Mouse (Mus musculus): ENCODE measurements around the gene Vapa. TPM values are rescaled to one million over a fixed set of nuclear protein-coding genes. Genes with fewer than 3 reads are reported as not detected.
"Not testable (repeated sequence)": the region's sequence is repeated elsewhere in the genome, so short reads cannot be mapped to it uniquely, and the experiment has no call there.

The Vapa gene
- polyA plus RNA-seq, 1 experiment from 2014 or later, result 260 TPM

- not testable (repeated sequence) for H3K36me3 ChIP-seq (replicated peaks; ENCODE audit: control insufficient read depth, insufficient read depth, low read depth, low read length); H3K4me3 ChIP-seq (ENCODE audit: low read depth, low read length); H3K9me3 ChIP-seq (replicated peaks; ENCODE audit: control insufficient read depth, low read length); H3K4me1 ChIP-seq (ENCODE audit: control insufficient read depth, insufficient read depth, low read length); H3K27ac ChIP-seq (replicated peaks; ENCODE audit: low read depth, low read length); H3K9ac ChIP-seq (replicated peaks; ENCODE audit: low read length); DNase-seq (ENCODE audit: low spot score); H3K4me2 ChIP-seq (ENCODE audit: low read depth, low read length); H3K27me3 ChIP-seq (ENCODE audit: control insufficient read depth, insufficient read depth, low read length); ATAC-seq (replicated peaks; ENCODE audit: insufficient number of reproducible peaks, low FRiP score, low TSS enrichment, low read depth)
- WGBS, result 83% methylated on average over 4 of the region's 4 CpGs
These were observed 67.1 kb downstream of the Vapa start for GRCm38 (mm10) chr17:65546221-65546620.

- WGBS, result 18% methylated on average over 26 of the region's 26 CpGs
- Histone ChIP-seq H3K9ac (replicated peaks; ENCODE audit: low read length) (no peak within 1 kb of the TSS), H3K27me3 (ENCODE audit: control insufficient read depth, insufficient read depth, low read length) (no peaks in the 10 kb centered on the region), H3K4me2 (ENCODE audit: low read depth, low read length) (peak within 1 kb of the TSS; percentile 41), H3K27ac (replicated peaks; ENCODE audit: low read depth, low read length) (no peak within 1 kb of the TSS), H3K4me1 (ENCODE audit: control insufficient read depth, insufficient read depth, low read length) (no peaks in the 10 kb centered on the region), H3K4me3 (ENCODE audit: low read depth, low read length) (peak within 1 kb of the TSS; percentile 19; the same call in 1 of the 2 replicates), H3K36me3 (replicated peaks; ENCODE audit: control insufficient read depth, insufficient read depth, low read depth, low read length) (no peaks in the 10 kb centered on the region), H3K9me3 (replicated peaks; ENCODE audit: control insufficient read depth, low read length) (no peaks in the 10 kb centered on the region)
- ATAC-seq (replicated peaks; ENCODE audit: insufficient number of reproducible peaks, low FRiP score, low TSS enrichment, low read depth), result no peak; the same call in 1 of the 2 replicates
- peak; percentile 67 for DNase-seq (ENCODE audit: low spot score)
These were observed 72.7 kb downstream of the Vapa start, which contains the start of gene Tmem232 for GRCm38 (mm10) chr17:65540441-65541272. Gene Tmem232 (minus strand): TSS chr17:65540782.

DNA sequence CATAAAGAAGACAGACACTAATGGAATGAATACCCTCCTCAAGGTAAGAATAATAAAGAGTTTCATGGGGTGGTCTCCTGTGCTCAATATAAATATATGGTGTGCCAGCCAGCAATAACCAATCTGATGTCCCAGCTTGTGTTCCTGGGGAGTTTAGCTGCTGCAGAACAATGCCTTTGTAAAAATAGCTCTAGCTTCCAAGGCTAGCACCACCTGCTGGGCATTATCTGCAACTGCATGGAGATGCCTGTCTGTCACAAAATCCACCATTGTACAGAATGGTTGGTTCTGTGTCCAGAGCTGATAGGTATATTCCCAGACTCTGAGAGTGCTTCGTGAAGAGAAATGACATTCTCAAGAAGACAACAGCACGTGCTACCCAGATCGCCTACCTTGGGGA is 77.2 kb downstream of the Vapa start:
- no peak overlapping the region for H3K27ac ChIP-seq (replicated peaks; ENCODE audit: low read depth, low read length)
- no peaks in the 10 kb centered on the region for H3K27me3 ChIP-seq (ENCODE audit: control insufficient read depth, insufficient read depth, low read length)
- DNase-seq (ENCODE audit: low spot score) (peak; percentile 78), ATAC-seq (replicated peaks; ENCODE audit: insufficient number of reproducible peaks, low FRiP score, low TSS enrichment, low read depth) (no peak)
- H3K9ac ChIP-seq (replicated peaks; ENCODE audit: low read length), result no peak overlapping the region
- no peak overlapping the region for H3K4me3 ChIP-seq (ENCODE audit: low read depth, low read length)
- WGBS, result 14% methylated on average over 3 of the region's 3 CpGs
- H3K36me3 ChIP-seq (replicated peaks; ENCODE audit: control insufficient read depth, insufficient read depth, low read depth, low read length), result no peaks in the 10 kb centered on the region
- H3K9me3 ChIP-seq (replicated peaks; ENCODE audit: control insufficient read depth, low read length), result no peaks in the 10 kb centered on the region
- H3K4me2 ChIP-seq (ENCODE audit: low read depth, low read length), result no peak overlapping the region
- no peaks in the 10 kb centered on the region for H3K4me1 ChIP-seq (ENCODE audit: control insufficient read depth, insufficient read depth, low read length)

DNA sequence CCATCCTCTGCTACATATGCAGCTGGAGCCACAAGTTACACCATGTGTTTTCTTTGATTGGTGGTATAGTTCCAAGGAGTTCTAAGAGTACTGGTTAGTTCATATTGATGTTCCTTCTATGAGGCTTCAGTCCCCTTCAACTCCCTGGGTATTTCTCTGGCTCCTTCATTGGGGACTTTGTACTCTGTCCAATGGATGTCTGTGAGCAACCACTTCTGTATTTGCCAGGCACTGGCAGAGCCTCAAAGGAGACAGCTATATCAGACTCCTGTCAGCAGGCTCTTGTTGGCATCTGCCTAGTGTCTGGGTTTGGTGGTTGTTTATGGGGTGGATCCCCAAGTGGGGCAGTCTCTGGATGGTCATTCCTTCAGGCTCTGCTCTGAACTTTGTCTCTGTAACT is 81.0 kb downstream of the Vapa start:
- not testable (repeated sequence) for H3K36me3 ChIP-seq (replicated peaks; ENCODE audit: control insufficient read depth, insufficient read depth, low read depth, low read length); H3K9me3 ChIP-seq (replicated peaks; ENCODE audit: control insufficient read depth, low read length); ATAC-seq (replicated peaks; ENCODE audit: insufficient number of reproducible peaks, low FRiP score, low TSS enrichment, low read depth); H3K27me3 ChIP-seq (ENCODE audit: control insufficient read depth, insufficient read depth, low read length); H3K4me3 ChIP-seq (ENCODE audit: low read depth, low read length); DNase-seq (ENCODE audit: low spot score); H3K27ac ChIP-seq (replicated peaks; ENCODE audit: low read depth, low read length); H3K4me1 ChIP-seq (ENCODE audit: control insufficient read depth, insufficient read depth, low read length); H3K4me2 ChIP-seq (ENCODE audit: low read depth, low read length); H3K9ac ChIP-seq (replicated peaks; ENCODE audit: low read length)

Other genes starting within 250 kb of the Vapa start
- 0.13 TPM in 1 of 2 replicates, not detected in the other for gene Tmem232, start 72.8 kb downstream of the Vapa start, polyA plus RNA-seq (2014; fragmentation: Nextera tagmentation; extraction: Ambion mirVana)
- 0.18 and 0.38 TPM in 2 replicates for gene Txndc2, start 28.6 kb upstream of the Vapa start, polyA plus RNA-seq (2014; fragmentation: Nextera tagmentation; extraction: Ambion mirVana)
- gene Rab31, start 159.2 kb upstream of the Vapa start, polyA plus RNA-seq (2014; fragmentation: Nextera tagmentation; extraction: Ambion mirVana), result 70.8 and 80.5 TPM in 2 replicates
- 63.5 and 65.1 TPM in 2 replicates for gene Ppp4r1, start 169.0 kb upstream of the Vapa start, polyA plus RNA-seq (2014; fragmentation: Nextera tagmentation; extraction: Ambion mirVana)

Data from embryonic facial prominence, embryonic 11.5 days (tissue).